In the genomic region with DNA sequence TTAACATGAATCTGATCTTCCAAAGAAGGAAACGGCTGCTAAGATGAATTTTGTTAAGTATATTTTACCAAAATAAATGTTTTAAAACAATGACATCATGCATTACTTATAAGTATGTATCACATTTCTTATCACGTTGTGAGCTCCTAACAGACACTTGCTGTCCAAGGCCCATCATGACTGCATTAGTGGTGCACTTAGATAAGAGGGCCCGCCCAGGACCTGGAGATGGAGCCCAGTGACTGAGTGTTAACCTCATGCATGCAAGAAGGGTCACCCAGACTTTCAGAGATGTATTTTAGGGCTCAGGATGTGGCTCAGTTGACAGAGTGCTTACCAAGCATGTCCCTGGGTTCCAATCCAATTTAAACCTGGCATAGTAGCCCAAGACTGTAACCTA, we compare ENCODE assay signal across 18 mouse cellular contexts. TPM values are rescaled to one million over a fixed set of nuclear protein-coding genes. Genes with fewer than 3 reads are reported as not detected.
DNase-seq lines count a peak whose midpoint lies in the region; ATAC-seq and TF ChIP-seq lines count a peak whose summit lies in the region.
"Had no signal": no experiment of that assay in that cellular context is flagged by ENCODE, and none has a peak within 500 bp of the region (broad histone marks: within the 10 kb centered on the region; RNA-seq: fewer than 3 reads in every experiment).

No protein-coding gene starts in this region.

- no peaks in the 10 kb centered on the region for H3K9me3 ChIP-seq in heart, embryonic 10.5 days
- H3K9me3 ChIP-seq in MEL (replicated peaks; ENCODE audit: insufficient read depth, low read length), result no peaks in the 10 kb centered on the region
- H3K9me3 ChIP-seq in intestine, embryonic 16.5 days (ENCODE audit: control insufficient read depth, low read length), result no peaks in the 10 kb centered on the region
- H3K9me3 ChIP-seq in forebrain, postnatal 0 days (ENCODE audit: low read length), result no peaks in the 10 kb centered on the region
- H3K9me3 ChIP-seq: hindbrain, embryonic 10.5 days; limb, embryonic 12.5 days had no signal

- intact Hi-C loops in heart, postnatal 10 days (cut with DNase I), result loop anchor here (5.0 kb wide), 1 partner anchor 393 kb away; the partner anchor contains the start of gene Uhmk1

- TF ChIP-seq POLR2A in MEL (IDR thresholded peaks at IDR 0.05; ENCODE audit: control insufficient read depth in 1 of 2, insufficient read depth in 1 of 2, low read depth in 1 of 2, low read length in 2 of 2, poor library complexity in 1 of 2), result no peak

- peak; percentile 93 for TF ChIP-seq EP300 in MEL (IDR thresholded peaks at IDR 0.05; ENCODE audit: low read depth in 1 of 2, low read length in 2 of 2)

- H3K4me2 ChIP-seq in intestine, embryonic 16.5 days (ENCODE audit: low read depth, low read length), result no peak overlapping the region
- no peak overlapping the region for H3K4me2 ChIP-seq in forebrain, postnatal 0 days (ENCODE audit: low read depth)
- H3K4me2 ChIP-seq: limb, embryonic 12.5 days had no signal

- no peak for DNase-seq in heart, embryonic 10.5 days (ENCODE audit: low spot score)
- no peak for DNase-seq in heart, postnatal 10 days
- DNase-seq in MEL (ENCODE audit: low read depth, low spot score), result peak; percentile 84
- no peak for DNase-seq in gastrocnemius, postnatal 4 days (ENCODE audit: low spot score in 2 of 2)
- DNase-seq in forebrain, postnatal 0 days, result no peak
- no peak for DNase-seq in layer of hippocampus, postnatal 25 days (ENCODE audit: extremely low spot score in 1 of 2, low spot score in 1 of 2)
- DNase-seq: adrenal gland, adult 8-10 months; heart, adult 11 months; kidney, postnatal 36 days; layer of hippocampus, postnatal 36 days; midbrain, embryonic 14.5 days; right cerebral cortex, postnatal 14 days; thymus, postnatal 36 days had no signal

- H3K4me1 ChIP-seq in heart, embryonic 10.5 days, result peaks cover 20% of the 10 kb centered on the region
- peaks cover 15 to 25% of the 10 kb centered on the region in 2 experiments for H3K4me1 ChIP-seq in MEL (ENCODE audit: control insufficient read depth in 1 of 2, insufficient read depth in 2 of 2, low read length in 2 of 2)
- H3K4me1 ChIP-seq in intestine, embryonic 16.5 days (ENCODE audit: control insufficient read depth, insufficient read depth, low read length), result no peaks in the 10 kb centered on the region
- no peaks in the 10 kb centered on the region for H3K4me1 ChIP-seq in forebrain, postnatal 0 days (ENCODE audit: insufficient read depth)
- H3K4me1 ChIP-seq: hindbrain, embryonic 10.5 days had no signal

- H3K27me3 ChIP-seq in heart, embryonic 10.5 days (ENCODE audit: insufficient read depth, poor library complexity, severe bottlenecking), result no peaks in the 10 kb centered on the region
- H3K27me3 ChIP-seq in MEL (ENCODE audit: control insufficient read depth in 1 of 2, insufficient read depth in 2 of 2, low read length in 2 of 2), result no peaks in the 10 kb centered on the region
- H3K27me3 ChIP-seq in intestine, embryonic 16.5 days (replicated peaks; ENCODE audit: control insufficient read depth, insufficient read depth, low read length), result no peaks in the 10 kb centered on the region
- H3K27me3 ChIP-seq in forebrain, postnatal 0 days (ENCODE audit: insufficient read depth, low read length), result no peaks in the 10 kb centered on the region
- H3K27me3 ChIP-seq: limb, embryonic 12.5 days had no signal

- peak overlapping the region; percentile 70 for H3K27ac ChIP-seq in heart, embryonic 10.5 days
- peak overlapping the region; percentile 70 for H3K27ac ChIP-seq in MEL (ENCODE audit: control insufficient read depth, low read depth, low read length)
- no peak overlapping the region for H3K27ac ChIP-seq in intestine, embryonic 16.5 days (ENCODE audit: low read length)
- no peak overlapping the region for H3K27ac ChIP-seq in forebrain, postnatal 0 days (ENCODE audit: low read depth, low read length)
- H3K27ac ChIP-seq: limb, embryonic 12.5 days had no signal

- H3K9ac ChIP-seq in MEL (ENCODE audit: control insufficient read depth, low read depth, low read length, poor library complexity, severe bottlenecking), result no peak overlapping the region; the same call in 1 of the 2 replicates
- no peak overlapping the region for H3K9ac ChIP-seq in intestine, embryonic 16.5 days (ENCODE audit: low read depth, low read length)
- no peak overlapping the region for H3K9ac ChIP-seq in forebrain, postnatal 0 days
- H3K9ac ChIP-seq: limb, embryonic 12.5 days had no signal

- no peaks in the 10 kb centered on the region for H3K79me2 ChIP-seq in MEL (ENCODE audit: control insufficient read depth, insufficient read depth, low read length, poor library complexity)

- peak; percentile 82 for ATAC-seq in intestine, embryonic 16.5 days
- ATAC-seq in megakaryocyte progenitor cell, adult 5-6 weeks (replicated peaks; ENCODE audit: poor library complexity), result peak; percentile 86
- no peak for ATAC-seq in forebrain, postnatal 0 days
- ATAC-seq: inflammation-experienced regulatory T-cells, adult 6 months had no signal

- whole genome bisulfite sequencing in heart, embryonic 10.5 days, result 68% methylated on average over 3 of the region's 3 CpGs
- WGBS in intestine, embryonic 16.5 days, result 72% methylated on average over 3 of the region's 3 CpGs
- WGBS in forebrain, postnatal 0 days, result 84% methylated on average over 3 of the region's 3 CpGs

- TF ChIP-seq RAD21 in MEL (IDR thresholded peaks at IDR 0.05; ENCODE audit: low read depth, low read length), result no peak

- no peaks in the 10 kb centered on the region for H3K36me3 ChIP-seq in heart, embryonic 10.5 days
- peaks cover 0 to 31% of the 10 kb centered on the region in 2 experiments; a peak in 2 of 4 replicates for H3K36me3 ChIP-seq in MEL (ENCODE audit: control insufficient read depth in 1 of 2, insufficient read depth in 2 of 2, low read length in 2 of 2)
- H3K36me3 ChIP-seq in intestine, embryonic 16.5 days (ENCODE audit: control insufficient read depth, insufficient read depth, low read length), result no peaks in the 10 kb centered on the region
- H3K36me3 ChIP-seq in forebrain, postnatal 0 days (ENCODE audit: insufficient read depth), result no peaks in the 10 kb centered on the region
- H3K36me3 ChIP-seq: hindbrain, embryonic 10.5 days; limb, embryonic 12.5 days had no signal

- H3K4me3 ChIP-seq in heart, embryonic 10.5 days, result no peak overlapping the region
- peak overlapping the region in 1 of 2 experiments; percentile 28; a peak in 1 of 4 replicates for H3K4me3 ChIP-seq in MEL (ENCODE audit: control insufficient read depth in 1 of 2, insufficient read depth in 1 of 2, low read depth in 2 of 2, low read length in 2 of 2)
- no peak overlapping the region for H3K4me3 ChIP-seq in intestine, embryonic 16.5 days (ENCODE audit: low read length)
- no peak overlapping the region for H3K4me3 ChIP-seq in forebrain, postnatal 0 days (ENCODE audit: low read depth, low read length)
- H3K4me3 ChIP-seq: hindbrain, embryonic 10.5 days; limb, embryonic 12.5 days had no signal

- no peak for TF ChIP-seq CTCF in MEL (IDR thresholded peaks at IDR 0.05 in 2 of 3, conservative IDR thresholded peaks at IDR 0.05 in 1 of 3; ENCODE audit: control insufficient read depth in 1 of 3, insufficient read depth in 1 of 3, low read depth in 2 of 3, low read length in 3 of 3, poor library complexity in 1 of 3, severe bottlenecking in 1 of 3)
- TF ChIP-seq CTCF in forebrain, postnatal 0 days (IDR thresholded peaks at IDR 0.05; ENCODE audit: low read depth), result no peak

TF ChIP-seq in MEL, 35 proteins besides CTCF, POLR2A, EP300 and RAD21 (continues in another document):
- TF ChIP-seq SMC3 (IDR thresholded peaks at IDR 0.05; ENCODE audit: low read depth, low read length) (peak; percentile 28), UBTF (IDR thresholded peaks at IDR 0.05; ENCODE audit: borderline replicate concordance, insufficient read depth, low read depth, low read length) (no peak), SIN3A (IDR thresholded peaks at IDR 0.05; ENCODE audit: low read length) (peak; percentile 72), BHLHE40 (IDR thresholded peaks at IDR 0.05; ENCODE audit: borderline replicate concordance, low read depth, low read length) (peak; percentile 63; the same call in 1 of the 2 replicates), USF1 (IDR thresholded peaks at IDR 0.05; ENCODE audit: low read depth, low read length) (no peak), RCOR1 (IDR thresholded peaks at IDR 0.05; ENCODE audit: low read depth, low read length) (peak; percentile 74), MYC (IDR thresholded peaks at IDR 0.05; ENCODE audit: low read depth, low read length) (0 out of 2 replicates have a peak, but pooled peaks have one; percentile 43), JUND (IDR thresholded peaks at IDR 0.05; ENCODE audit: low read depth, low read length) (peak; percentile 48; the same call in 1 of the 2 replicates), ZC3H11A (IDR thresholded peaks at IDR 0.05; ENCODE audit: low read depth, low read length) (no peak)

RNA-seq across cellular contexts. Expression of gene Nos1ap, which starts 20.6 kb away (rescaled TPM):
- polyA plus RNA-seq in heart, embryonic 10.5 days (2016; fragmentation: Nextera tagmentation; extraction: Ambion mirVana), result 25.1 and 25.2 TPM in 2 replicates
- 10 to 100 TPM; 17.7 to 22.5 TPM for total RNA-seq in heart, postnatal 10 days (2021)
- 0.56 and 0.62 TPM in 2 replicates for total RNA-seq in MEL (2012; rRNA removed)
- polyA plus RNA-seq in MEL (2012; ENCODE audit: insufficient read depth in 1 of 2, insufficient read length in 2 of 2, low read depth in 1 of 2, low replicate concordance in 2 of 2, missing spikeins in 1 of 2), result 1 to 10 TPM in 1 of 2 experiments, not detected in 1; 2.4 TPM
- polyA plus RNA-seq in intestine, embryonic 16.5 days (2015; fragmentation: Nextera tagmentation; extraction: Ambion mirVana), result 6.2 and 8.1 TPM in 2 replicates
- 9.9 and 12.4 TPM in 2 replicates for total RNA-seq in megakaryocyte progenitor cell, adult 5-6 weeks (2015)
- total RNA-seq in megakaryocyte progenitor cell, adult 5-6 weeks (2017), result 5.8 and 10.3 TPM in 2 replicates
- total RNA-seq in gastrocnemius, postnatal 4 days (2021), result 1 to 10 TPM; 4.8 to 4.9 TPM
- total RNA-seq in forebrain, postnatal 0 days (2014; rRNA removed), result 8.0 and 12.4 TPM in 2 replicates
- polyA plus RNA-seq in forebrain, postnatal 0 days (2015; fragmentation: Nextera tagmentation; extraction: Ambion mirVana), result 8.0 and 14.8 TPM in 2 replicates
- 100 to 1,000 TPM; 166 to 204 TPM for total RNA-seq in layer of hippocampus, postnatal 25 days (2021)
- polyA plus RNA-seq: inflammation-experienced regulatory T-cells, adult 6 months had no signal

RNA-seq across cellular contexts. Expression of gene Olfml2b, which starts 34.0 kb away (rescaled TPM):
- polyA plus RNA-seq in heart, embryonic 10.5 days (2016; fragmentation: Nextera tagmentation; extraction: Ambion mirVana), result 31.4 and 51.0 TPM in 2 replicates
- total RNA-seq in heart, postnatal 10 days (2021), result 10 to 100 TPM; 23.4 to 26.6 TPM
- total RNA-seq in MEL (2012; rRNA removed), result not detected in 2 replicates
- not detected for polyA plus RNA-seq in MEL (2012; ENCODE audit: insufficient read depth in 1 of 2, insufficient read length in 2 of 2, low read depth in 1 of 2, low replicate concordance in 2 of 2, missing spikeins in 1 of 2)
- polyA plus RNA-seq in intestine, embryonic 16.5 days (2015; fragmentation: Nextera tagmentation; extraction: Ambion mirVana), result 17.0 and 17.2 TPM in 2 replicates
- total RNA-seq in megakaryocyte progenitor cell, adult 5-6 weeks (2015), result 0.67 and 1.3 TPM in 2 replicates
- 1.8 and 2.0 TPM in 2 replicates for total RNA-seq in megakaryocyte progenitor cell, adult 5-6 weeks (2017)
- total RNA-seq in gastrocnemius, postnatal 4 days (2021), result 10 to 100 TPM; 63.6 to 81.0 TPM
- 11.6 and 13.1 TPM in 2 replicates for total RNA-seq in forebrain, postnatal 0 days (2014; rRNA removed)
- 6.5 and 7.9 TPM in 2 replicates for polyA plus RNA-seq in forebrain, postnatal 0 days (2015; fragmentation: Nextera tagmentation; extraction: Ambion mirVana)
- total RNA-seq in layer of hippocampus, postnatal 25 days (2021), result 10 to 100 TPM; 35.6 to 44.2 TPM
- polyA plus RNA-seq: inflammation-experienced regulatory T-cells, adult 6 months had no signal

Comparison
In these comparisons a context has a peak if more than half of its experiments do, and no peak if none do; other contexts are left out.
1. H3K27ac ChIP-seq: peak in heart, embryonic 10.5 days (single experiment) and MEL (single experiment); none in intestine, embryonic 16.5 days (single experiment) and forebrain, postnatal 0 days (single experiment).
2. RNA of gene Nos1ap, which starts 20.6 kb away (total RNA-seq): 166 to 204 TPM in layer of hippocampus, postnatal 25 days; 17.7 to 22.5 TPM in heart, postnatal 10 days, 8.0 to 12.4 TPM in forebrain, postnatal 0 days, 5.8 to 12.4 TPM in megakaryocyte progenitor cell, adult 5-6 weeks, 4.8 to 4.9 TPM in gastrocnemius, postnatal 4 days and 0.56 to 0.62 TPM in MEL; every median in the first group is over 4 times any median in the second.